Mouse (Mus musculus): ENCODE measurements around the gene Sos1. TPM values are rescaled to one million over a fixed set of nuclear protein-coding genes. Genes with fewer than 3 reads are reported as not detected.

Sos1 gene
- 0.04 and 0.06 TPM in 2 replicates for polyA plus RNA-seq (2012)

DNA sequence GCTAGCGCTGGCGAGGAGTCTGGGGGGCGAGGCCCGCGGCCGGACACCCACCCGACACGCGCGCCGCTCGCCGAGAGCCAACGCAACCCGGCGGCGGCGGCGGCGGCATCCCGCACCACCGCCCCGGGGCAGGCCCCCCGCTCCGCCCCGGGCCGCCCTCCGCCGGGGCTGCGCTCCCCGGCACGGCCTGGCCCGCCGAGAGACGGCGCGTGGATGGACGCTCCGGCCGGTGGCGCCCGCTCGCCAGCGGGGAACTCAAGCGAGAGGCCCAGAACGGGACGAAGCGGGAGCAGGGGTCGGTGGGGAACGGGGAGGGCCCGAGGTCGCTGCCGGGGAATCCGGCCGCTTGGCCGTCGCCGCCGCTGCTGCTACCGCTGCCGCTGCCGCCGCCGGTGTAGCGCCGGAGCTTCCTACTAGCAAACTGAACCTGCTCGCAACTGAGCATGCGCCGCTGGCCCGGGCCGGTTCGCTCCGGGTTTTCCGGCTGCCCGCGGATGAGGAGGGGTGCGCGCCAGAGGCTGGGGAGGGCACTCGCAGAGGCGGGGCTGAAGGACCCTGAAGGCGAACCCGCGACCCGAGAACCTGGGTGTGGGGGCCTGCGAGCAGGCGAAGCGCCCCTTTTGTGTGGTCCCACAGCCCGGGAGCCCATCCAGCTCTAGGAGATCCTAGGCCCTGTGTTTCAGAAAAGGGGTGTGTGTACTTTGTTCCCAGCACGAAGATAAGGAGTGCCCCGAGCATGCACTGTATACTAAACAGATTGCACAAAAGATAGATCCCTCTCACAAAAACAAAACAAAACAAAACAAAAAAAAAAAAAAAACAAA is at the start of gene Sos1:
Sos1 (minus strand) TSS at position 423 of the 824 bp plus-strand sequence.
- no peak for TF ChIP-seq TAL1 (IDR thresholded peaks at IDR 0.05; ENCODE audit: low read length)
- TF ChIP-seq GATA1 (IDR thresholded peaks at IDR 0.05; ENCODE audit: low read length) = no peak
- Histone ChIP-seq H3K36me3 (ENCODE audit: control insufficient read depth) (peaks cover 2% of the 10 kb centered on the region), H3K27me3 (ENCODE audit: control insufficient read depth) (no peaks in the 10 kb centered on the region), H3K9me3 (ENCODE audit: control insufficient read depth, low read length) (no peaks in the 10 kb centered on the region), H3K4me3 (replicated peaks) (peak within 1 kb of the TSS; percentile 83), H3K4me1 (ENCODE audit: control insufficient read depth) (peaks cover 65% of the 10 kb centered on the region)

DNA sequence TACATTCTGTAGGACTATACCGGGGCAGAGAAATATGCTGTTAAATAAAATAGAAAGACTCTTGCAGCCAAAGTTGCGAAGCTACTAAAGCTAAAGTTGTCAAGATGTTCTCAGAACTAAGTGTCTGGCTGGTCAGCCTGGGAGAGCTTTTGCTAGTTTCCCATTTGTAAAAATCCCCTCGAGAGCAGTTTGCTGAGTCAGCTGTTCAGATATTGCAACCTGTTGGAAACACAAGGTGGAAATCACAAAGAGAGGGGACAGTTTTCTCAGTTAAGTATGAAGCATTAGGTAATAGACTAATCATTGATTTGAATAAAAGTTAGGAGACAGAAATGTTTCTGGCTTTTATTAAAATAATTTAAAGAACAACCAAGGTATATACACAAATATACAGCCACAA is 43.0 kb upstream of the Sos1 start:
- no peaks in the 10 kb centered on the region for H3K36me3 ChIP-seq (ENCODE audit: control insufficient read depth)
- H3K4me3 ChIP-seq (replicated peaks) = no peak overlapping the region
- H3K4me1 ChIP-seq (ENCODE audit: control insufficient read depth) = no peaks in the 10 kb centered on the region
- H3K9me3 ChIP-seq (ENCODE audit: control insufficient read depth, low read length) = no peaks in the 10 kb centered on the region
- no peaks in the 10 kb centered on the region for H3K27me3 ChIP-seq (ENCODE audit: control insufficient read depth)
- TF ChIP-seq GATA1 (IDR thresholded peaks at IDR 0.05; ENCODE audit: low read length) (no peak), TAL1 (IDR thresholded peaks at IDR 0.05; ENCODE audit: low read length) (no peak)

DNA sequence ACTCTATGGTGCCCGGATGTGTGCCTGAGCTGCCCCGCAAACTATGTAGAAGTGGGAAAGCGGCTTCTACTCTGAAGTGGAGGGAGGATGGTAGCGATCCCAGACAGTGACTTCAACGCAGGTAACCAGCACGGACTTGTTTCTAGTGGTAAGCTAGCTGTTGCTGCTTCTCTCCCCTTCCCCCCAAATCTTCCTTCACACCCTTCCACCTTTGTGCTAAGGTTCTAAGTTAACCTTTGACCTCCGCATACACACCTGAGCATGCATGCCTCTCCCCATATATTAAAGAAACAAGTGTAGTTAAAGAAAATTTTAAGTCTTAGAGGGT is 41.9 kb upstream of the Sos1 start:
- TF ChIP-seq GATA1 (IDR thresholded peaks at IDR 0.05; ENCODE audit: low read length) (no peak), TAL1 (IDR thresholded peaks at IDR 0.05; ENCODE audit: low read length) (no peak)
- Histone ChIP-seq H3K27me3 (ENCODE audit: control insufficient read depth) (no peaks in the 10 kb centered on the region), H3K9me3 (ENCODE audit: control insufficient read depth, low read length) (no peaks in the 10 kb centered on the region), H3K36me3 (ENCODE audit: control insufficient read depth) (no peaks in the 10 kb centered on the region), H3K4me1 (ENCODE audit: control insufficient read depth) (peaks cover under 1% of the 10 kb centered on the region; the same call in 1 of the 2 replicates), H3K4me3 (replicated peaks) (no peak overlapping the region)

GRCm38 (mm10) chr17:80521521-80522228 is 41.4 kb upstream of the Sos1 start:
- H3K4me3 ChIP-seq (replicated peaks) = no peak overlapping the region
- TF ChIP-seq GATA1 (IDR thresholded peaks at IDR 0.05; ENCODE audit: low read length) (no peak), TAL1 (IDR thresholded peaks at IDR 0.05; ENCODE audit: low read length) (no peak)
- no peaks in the 10 kb centered on the region for H3K9me3 ChIP-seq (ENCODE audit: control insufficient read depth, low read length)
- no peaks in the 10 kb centered on the region for H3K36me3 ChIP-seq (ENCODE audit: control insufficient read depth)
- H3K4me1 ChIP-seq (ENCODE audit: control insufficient read depth) = peaks cover 2% of the 10 kb centered on the region; the same call in 1 of the 2 replicates
- no peaks in the 10 kb centered on the region for H3K27me3 ChIP-seq (ENCODE audit: control insufficient read depth)

DNA sequence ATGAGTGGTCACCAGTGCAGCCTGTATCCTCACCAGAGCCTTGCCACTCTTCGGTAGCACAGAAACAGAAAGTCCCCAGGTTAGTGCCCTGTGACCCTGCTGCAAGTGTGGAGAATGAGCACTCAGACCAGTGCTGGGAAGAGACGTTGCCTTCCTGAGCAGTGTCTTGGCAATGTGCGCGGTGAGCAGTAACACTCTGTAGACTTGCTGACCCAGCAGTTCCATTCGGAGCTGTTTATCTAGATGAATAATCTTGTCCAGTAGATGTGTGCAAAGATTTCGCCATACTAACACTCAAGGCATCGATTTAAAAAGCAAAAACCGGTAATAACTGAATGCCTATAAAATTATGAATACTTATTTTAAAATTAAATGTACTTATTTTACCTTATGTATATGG is 40.3 kb upstream of the Sos1 start:
- no peaks in the 10 kb centered on the region for H3K27me3 ChIP-seq (ENCODE audit: control insufficient read depth)
- no peak overlapping the region for H3K4me3 ChIP-seq (replicated peaks)
- TF ChIP-seq GATA1 (IDR thresholded peaks at IDR 0.05; ENCODE audit: low read length) = no peak
- no peak for TF ChIP-seq TAL1 (IDR thresholded peaks at IDR 0.05; ENCODE audit: low read length)
- no peaks in the 10 kb centered on the region for H3K36me3 ChIP-seq (ENCODE audit: control insufficient read depth)
- H3K9me3 ChIP-seq (ENCODE audit: control insufficient read depth, low read length) = no peaks in the 10 kb centered on the region
- peaks cover 2% of the 10 kb centered on the region; the same call in 1 of the 2 replicates for H3K4me1 ChIP-seq (ENCODE audit: control insufficient read depth)

- TF ChIP-seq GATA1 (IDR thresholded peaks at IDR 0.05; ENCODE audit: low read length) (no peak), TAL1 (IDR thresholded peaks at IDR 0.05; ENCODE audit: low read length) (no peak)
- H3K4me3 ChIP-seq (replicated peaks) = no peak overlapping the region
- H3K4me1 ChIP-seq (ENCODE audit: control insufficient read depth) = peaks cover 9% of the 10 kb centered on the region
- no peaks in the 10 kb centered on the region for H3K27me3 ChIP-seq (ENCODE audit: control insufficient read depth)
- no peaks in the 10 kb centered on the region for H3K9me3 ChIP-seq (ENCODE audit: control insufficient read depth, low read length)
- no peaks in the 10 kb centered on the region for H3K36me3 ChIP-seq (ENCODE audit: control insufficient read depth)
These were observed 38.6 kb upstream of the Sos1 start for GRCm38 (mm10) chr17:80518811-80519210.

GRCm38 (mm10) chr17:80517244-80517643 is 37.0 kb upstream of the Sos1 start:
- Histone ChIP-seq H3K27me3 (ENCODE audit: control insufficient read depth) (no peaks in the 10 kb centered on the region), H3K4me1 (ENCODE audit: control insufficient read depth) (peaks cover 16% of the 10 kb centered on the region), H3K9me3 (ENCODE audit: control insufficient read depth, low read length) (no peaks in the 10 kb centered on the region), H3K36me3 (ENCODE audit: control insufficient read depth) (no peaks in the 10 kb centered on the region), H3K4me3 (replicated peaks) (no peak overlapping the region)
- TF ChIP-seq GATA1 (IDR thresholded peaks at IDR 0.05; ENCODE audit: low read length) = no peak
- no peak for TF ChIP-seq TAL1 (IDR thresholded peaks at IDR 0.05; ENCODE audit: low read length)

GRCm38 (mm10) chr17:80515956-80516355 is 35.7 kb upstream of the Sos1 start:
- Histone ChIP-seq H3K36me3 (ENCODE audit: control insufficient read depth) (no peaks in the 10 kb centered on the region), H3K27me3 (ENCODE audit: control insufficient read depth) (no peaks in the 10 kb centered on the region), H3K4me1 (ENCODE audit: control insufficient read depth) (peaks cover 16% of the 10 kb centered on the region), H3K4me3 (replicated peaks) (no peak overlapping the region), H3K9me3 (ENCODE audit: control insufficient read depth, low read length) (no peaks in the 10 kb centered on the region)
- TF ChIP-seq TAL1 (IDR thresholded peaks at IDR 0.05; ENCODE audit: low read length) (no peak), GATA1 (IDR thresholded peaks at IDR 0.05; ENCODE audit: low read length) (no peak)

GRCm38 (mm10) chr17:80515513-80515912 is 35.3 kb upstream of the Sos1 start:
- no peaks in the 10 kb centered on the region for H3K36me3 ChIP-seq (ENCODE audit: control insufficient read depth)
- H3K27me3 ChIP-seq (ENCODE audit: control insufficient read depth) = no peaks in the 10 kb centered on the region
- no peak for TF ChIP-seq TAL1 (IDR thresholded peaks at IDR 0.05; ENCODE audit: low read length)
- no peak for TF ChIP-seq GATA1 (IDR thresholded peaks at IDR 0.05; ENCODE audit: low read length)
- peaks cover 16% of the 10 kb centered on the region for H3K4me1 ChIP-seq (ENCODE audit: control insufficient read depth)
- no peaks in the 10 kb centered on the region for H3K9me3 ChIP-seq (ENCODE audit: control insufficient read depth, low read length)
- no peak overlapping the region for H3K4me3 ChIP-seq (replicated peaks)

Measured in erythroblast, embryonic 14.5 days (primary cell).